In the genomic region with DNA sequence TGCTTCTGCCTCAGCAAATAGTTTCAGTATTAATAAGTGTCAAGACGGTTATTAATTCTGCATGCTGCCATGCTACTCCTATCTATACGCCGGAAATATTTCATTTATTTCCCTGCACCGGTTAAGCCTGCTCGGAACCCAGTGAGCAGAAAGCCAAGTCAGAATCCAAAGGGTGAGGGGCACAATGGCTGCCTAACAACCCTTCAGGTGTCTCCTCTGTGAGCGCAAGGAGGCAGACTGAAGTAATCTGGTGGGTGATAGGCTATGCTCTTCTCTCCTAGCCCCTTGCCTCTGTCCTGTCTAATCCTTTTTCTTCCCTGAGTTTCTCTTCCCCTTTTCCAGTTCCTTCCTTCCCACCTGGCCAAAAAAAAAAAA, we compare ENCODE assay signal across 8 mouse cellular contexts. TPM values are rescaled to one million over a fixed set of nuclear protein-coding genes. Genes with fewer than 3 reads are reported as not detected.
DNase-seq lines count a peak whose midpoint lies in the region; ATAC-seq lines count a peak whose summit lies in the region.
"Had no signal": no experiment of that assay in that cellular context is flagged by ENCODE, and none has a peak within 500 bp of the region (broad histone marks: within the 10 kb centered on the region; RNA-seq: fewer than 3 reads in every experiment).

No protein-coding gene starts in this region.

- no peaks in the 10 kb centered on the region for H3K9me3 ChIP-seq in lung, embryonic 16.5 days (ENCODE audit: control insufficient read depth, low read length)
- H3K9me3 ChIP-seq in forebrain, embryonic 12.5 days = no peaks in the 10 kb centered on the region
- H3K9me3 ChIP-seq in liver, embryonic 11.5 days (ENCODE audit: control insufficient read depth, low read length) = no peaks in the 10 kb centered on the region
- no peaks in the 10 kb centered on the region for H3K9me3 ChIP-seq in stomach, embryonic 15.5 days

- peaks cover 15% of the 10 kb centered on the region for H3K27me3 ChIP-seq in lung, embryonic 16.5 days (ENCODE audit: control insufficient read depth, insufficient read depth, low read depth, low read length)
- peaks cover 21% of the 10 kb centered on the region for H3K27me3 ChIP-seq in forebrain, embryonic 12.5 days
- peaks cover 16% of the 10 kb centered on the region for H3K27me3 ChIP-seq in liver, embryonic 11.5 days (replicated peaks; ENCODE audit: control insufficient read depth, insufficient read depth, low read length)
- H3K27me3 ChIP-seq in stomach, embryonic 15.5 days (replicated peaks) = no peaks in the 10 kb centered on the region

- H3K4me2 ChIP-seq in lung, embryonic 16.5 days (ENCODE audit: low read depth, low read length) = peak overlapping the region; percentile 85
- H3K4me2 ChIP-seq in forebrain, embryonic 12.5 days = peak overlapping the region; percentile 73
- H3K4me2 ChIP-seq in liver, embryonic 11.5 days = peak overlapping the region; percentile 84
- H3K4me2 ChIP-seq in stomach, embryonic 15.5 days = peak overlapping the region; percentile 92

- H3K4me1 ChIP-seq in lung, embryonic 16.5 days (replicated peaks; ENCODE audit: control insufficient read depth, insufficient read depth, low read length) = peaks cover 5% of the 10 kb centered on the region; the same call in 1 of the 2 replicates
- H3K4me1 ChIP-seq in forebrain, embryonic 12.5 days = peaks cover 4% of the 10 kb centered on the region
- H3K4me1 ChIP-seq in liver, embryonic 11.5 days (replicated peaks; ENCODE audit: control insufficient read depth, insufficient read depth, low read length) = no peaks in the 10 kb centered on the region; the same call in 1 of the 2 replicates
- 0 out of 2 replicates have a peak, but pooled peaks cover 8% of the 10 kb centered on the region for H3K4me1 ChIP-seq in stomach, embryonic 15.5 days

- peak; percentile 20; the same call in 1 of the 2 replicates for ATAC-seq in lung, embryonic 16.5 days (ENCODE audit: low read depth)
- peak; percentile 61; the same call in 1 of the 2 replicates for ATAC-seq in forebrain, embryonic 12.5 days (ENCODE audit: low FRiP score)
- peak; percentile 18; the same call in 1 of the 2 replicates for ATAC-seq in liver, embryonic 11.5 days (replicated peaks; ENCODE audit: low FRiP score)
- ATAC-seq in stomach, embryonic 15.5 days (ENCODE audit: insufficient read depth, low FRiP score, low read depth) = no peak

- no peaks in the 10 kb centered on the region for H3K36me3 ChIP-seq in lung, embryonic 16.5 days (ENCODE audit: control insufficient read depth, insufficient read depth, low read length)
- H3K36me3 ChIP-seq in forebrain, embryonic 12.5 days (replicated peaks) = no peaks in the 10 kb centered on the region
- no peaks in the 10 kb centered on the region for H3K36me3 ChIP-seq in liver, embryonic 11.5 days (ENCODE audit: control insufficient read depth, insufficient read depth, low read length)
- no peaks in the 10 kb centered on the region for H3K36me3 ChIP-seq in stomach, embryonic 15.5 days

- peak overlapping the region; percentile 57 for H3K9ac ChIP-seq in lung, embryonic 16.5 days (ENCODE audit: low read length)
- H3K9ac ChIP-seq in forebrain, embryonic 12.5 days = peak overlapping the region; percentile 56; the same call in 1 of the 2 replicates
- H3K9ac ChIP-seq in liver, embryonic 11.5 days (ENCODE audit: low read depth, low read length) = no peak overlapping the region
- no peak overlapping the region for H3K9ac ChIP-seq in stomach, embryonic 15.5 days

- no peak overlapping the region for H3K27ac ChIP-seq in lung, embryonic 16.5 days (ENCODE audit: low read length)
- no peak overlapping the region for H3K27ac ChIP-seq in forebrain, embryonic 12.5 days
- H3K27ac ChIP-seq in liver, embryonic 11.5 days (ENCODE audit: low read depth, low read length) = no peak overlapping the region
- no peak overlapping the region for H3K27ac ChIP-seq in stomach, embryonic 15.5 days

- WGBS in lung, embryonic 16.5 days = 1% methylated on average over 6 of the region's 6 CpGs
- under 1% methylated on average over 6 of the region's 6 CpGs for WGBS in forebrain, embryonic 12.5 days
- whole genome bisulfite sequencing in liver, embryonic 11.5 days = 2% methylated on average over 6 of the region's 6 CpGs
- under 1% methylated on average over 6 of the region's 6 CpGs for WGBS in stomach, embryonic 15.5 days

- no peak for DNase-seq in lung, postnatal 36 days
- DNase-seq in liver, embryonic 11.5 days (ENCODE audit: low spot score) = no peak
- no peak for DNase-seq in urinary bladder, adult 2 months (ENCODE audit: low spot score)
- DNase-seq in cerebellum, adult 18-20 months = no peak
- DNase-seq: adrenal gland, adult 8-10 months had no signal

- H3K4me3 ChIP-seq in lung, embryonic 16.5 days (ENCODE audit: low read length) = peak overlapping the region; percentile 57
- peak overlapping the region; percentile 51 for H3K4me3 ChIP-seq in forebrain, embryonic 12.5 days (replicated peaks)
- H3K4me3 ChIP-seq in liver, embryonic 11.5 days (ENCODE audit: low read depth, low read length) = peak overlapping the region; percentile 51
- H3K4me3 ChIP-seq in stomach, embryonic 15.5 days (replicated peaks) = peak overlapping the region; percentile 51

RNA-seq across cellular contexts. Expression of gene Gsto1, which starts 17.3 kb away (rescaled TPM):
- 93.9 and 105 TPM in 2 replicates for polyA plus RNA-seq in lung, embryonic 16.5 days (2015; fragmentation: Nextera tagmentation; extraction: Ambion mirVana)
- 61.8 and 62.7 TPM in 2 replicates for polyA plus RNA-seq in forebrain, embryonic 12.5 days (2016; fragmentation: Nextera tagmentation; extraction: Ambion mirVana)
- 183 and 195 TPM in 2 replicates for polyA plus RNA-seq in liver, embryonic 11.5 days (2014; fragmentation: Nextera tagmentation; extraction: Ambion mirVana)
- polyA plus RNA-seq in stomach, embryonic 15.5 days (2015; fragmentation: Nextera tagmentation; extraction: Ambion mirVana) = 745 and 1,161 TPM in 2 replicates
- 478 and 508 TPM in 2 replicates for polyA plus RNA-seq in urinary bladder, adult 2 months (2012; rRNA removed)

RNA-seq across cellular contexts. Expression of gene Gsto2, which starts 27.8 kb away (rescaled TPM):
- 1.2 and 1.3 TPM in 2 replicates for polyA plus RNA-seq in lung, embryonic 16.5 days (2015; fragmentation: Nextera tagmentation; extraction: Ambion mirVana)
- 0.95 and 1.3 TPM in 2 replicates for polyA plus RNA-seq in forebrain, embryonic 12.5 days (2016; fragmentation: Nextera tagmentation; extraction: Ambion mirVana)
- 0.55 and 0.67 TPM in 2 replicates for polyA plus RNA-seq in liver, embryonic 11.5 days (2014; fragmentation: Nextera tagmentation; extraction: Ambion mirVana)
- 1.2 and 1.3 TPM in 2 replicates for polyA plus RNA-seq in stomach, embryonic 15.5 days (2015; fragmentation: Nextera tagmentation; extraction: Ambion mirVana)
- 4.9 and 7.3 TPM in 2 replicates for polyA plus RNA-seq in urinary bladder, adult 2 months (2012; rRNA removed)

Comparison
In these comparisons a context has a peak if more than half of its experiments do, and no peak if none do; other contexts are left out.
1. H3K9ac ChIP-seq: peak in lung, embryonic 16.5 days (single experiment) and forebrain, embryonic 12.5 days (single experiment); none in liver, embryonic 11.5 days (single experiment) and stomach, embryonic 15.5 days (single experiment).
2. Peak in every context shown above with its lines, with median percentiles within 50 percentile points of each other: H3K4me2 ChIP-seq and H3K4me3 ChIP-seq.